Mouse (Mus musculus): ENCODE measurements at regions not wholly inside any gene's neighbourhood (a gene's known extent, or its start where the extent isn't known, plus 50 kb on each side); places are given as distances from the start of the nearest gene placed in this dataset.
A peak's percentile ranks its signal among the peaks of the same experiment; 100 is the strongest.

DNA sequence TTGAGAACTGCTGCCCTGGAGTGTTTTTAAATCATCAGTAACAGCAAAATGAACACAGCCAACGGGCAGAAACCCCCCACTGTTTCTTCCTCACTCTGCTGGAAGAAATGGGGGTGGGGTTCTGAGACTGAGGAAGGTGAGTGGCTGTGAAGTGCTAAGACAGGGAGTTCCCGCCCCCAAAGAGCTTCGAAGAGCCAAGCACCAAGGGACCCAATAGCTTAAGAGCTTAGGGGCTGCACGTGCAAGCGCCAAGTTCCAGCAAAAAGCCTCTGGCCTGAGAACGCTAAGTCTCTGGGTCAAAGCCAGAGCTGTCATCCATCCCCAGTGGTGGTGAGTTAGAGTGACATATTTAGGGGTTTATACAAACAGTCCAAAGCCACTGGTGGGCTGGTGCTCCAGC is 55.1 kb upstream of the Pcbd1 start:
- no peak for DNase-seq (ENCODE audit: low spot score in 2 of 2)

DNA sequence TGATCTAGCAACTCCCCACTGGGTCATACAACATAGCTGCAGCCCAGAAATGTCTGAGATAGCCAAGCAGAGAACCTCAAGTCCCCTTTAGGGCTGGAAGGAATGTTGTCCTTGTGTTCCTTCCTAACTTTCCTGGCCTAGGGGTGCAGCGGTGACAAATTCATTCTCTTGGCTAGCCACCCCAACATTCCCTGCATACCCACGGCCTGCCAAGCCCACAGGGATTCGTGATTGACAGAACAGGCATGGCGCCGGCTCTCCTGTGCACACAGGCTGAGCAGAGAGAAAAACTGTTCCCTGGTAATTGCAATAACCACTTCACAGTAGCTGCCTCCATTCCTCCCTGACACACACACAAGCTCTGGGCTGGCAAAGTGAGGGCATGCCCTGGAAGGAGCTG is 60.5 kb upstream of the Pcbd1 start:
- no peak for DNase-seq (ENCODE audit: low spot score in 2 of 2)

DNA sequence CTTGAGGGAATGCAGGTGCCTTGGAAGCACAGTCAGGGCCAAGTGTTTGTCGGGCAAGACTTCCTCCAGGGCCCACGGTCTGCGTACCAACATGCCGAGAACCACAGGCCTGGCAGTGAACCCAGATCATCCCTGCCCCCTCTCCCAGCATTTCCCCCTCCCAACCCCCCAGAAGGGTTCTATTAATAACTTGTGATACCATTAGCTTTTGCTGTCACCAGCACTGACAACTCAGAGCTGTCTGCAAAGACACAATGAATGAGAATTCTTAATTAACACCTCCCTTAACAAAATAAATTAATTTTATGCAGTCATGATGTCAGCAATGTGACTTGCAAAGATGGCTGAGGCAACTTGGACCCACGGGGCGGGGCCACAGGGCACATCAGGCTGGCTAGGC is 61.9 kb upstream of the Pcbd1 start:
- DNase-seq (ENCODE audit: low spot score in 2 of 2) = no peak

DNA sequence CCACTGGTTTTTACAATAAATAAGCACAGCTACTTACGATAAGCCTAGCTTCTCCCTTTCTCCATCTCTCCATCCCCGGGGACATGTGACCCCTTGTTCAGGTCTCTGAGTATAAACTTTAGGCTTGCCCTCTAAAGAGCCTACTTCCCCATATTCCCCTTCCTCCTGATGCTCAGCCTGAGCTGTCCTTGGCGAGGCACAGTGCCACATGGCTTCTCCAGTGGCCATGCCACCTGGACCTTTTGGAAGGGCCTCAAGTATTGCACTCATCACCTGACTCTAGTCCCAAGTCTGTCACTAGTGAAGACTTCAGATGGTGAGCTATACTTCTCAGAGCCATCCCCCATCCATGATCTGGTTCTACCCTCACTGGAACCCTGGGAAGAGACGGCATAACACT is 64.1 kb upstream of the Pcbd1 start:
- DNase-seq (ENCODE audit: low spot score in 2 of 2) = no peak

DNA sequence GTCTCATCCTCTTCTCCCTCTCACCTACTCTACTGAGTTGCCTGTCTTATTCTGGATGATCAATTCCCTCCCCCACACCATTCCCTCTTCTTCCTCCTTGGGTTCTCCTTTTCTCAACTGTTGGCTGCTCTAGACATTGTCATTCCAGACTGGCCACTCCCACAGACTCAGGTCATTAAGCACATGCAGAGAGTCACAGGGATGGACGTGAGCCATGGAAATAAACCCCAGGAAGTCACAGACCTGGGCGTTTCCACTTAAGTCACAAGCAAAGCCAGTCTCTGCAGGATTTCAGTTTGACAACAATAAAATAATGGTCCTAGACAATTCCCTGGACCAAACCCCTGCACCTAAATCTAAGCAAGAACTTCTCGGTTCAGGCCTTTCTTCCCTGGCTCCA is 65.0 kb upstream of the Pcbd1 start:
- no peak for DNase-seq (ENCODE audit: low spot score in 2 of 2)

DNA sequence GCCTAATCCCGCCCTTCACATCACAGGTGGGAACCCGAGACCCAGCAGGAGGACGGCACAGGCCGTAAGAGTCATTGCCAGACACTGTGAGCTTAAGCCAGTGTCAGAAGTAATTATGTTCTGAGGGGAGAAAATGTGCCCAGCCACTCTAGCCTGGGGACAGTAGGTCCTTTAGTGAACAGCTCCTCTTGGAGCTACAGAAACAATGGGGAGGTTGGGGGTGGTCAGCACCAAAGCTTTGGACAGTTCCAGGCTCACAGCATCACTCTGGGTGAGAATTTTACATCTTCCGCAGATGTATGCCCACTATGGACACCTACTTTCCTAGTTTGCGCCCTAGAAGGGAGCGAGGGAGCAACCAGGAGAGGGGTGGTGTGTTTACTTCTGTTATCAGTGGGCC is 65.7 kb upstream of the Pcbd1 start:
- DNase-seq (ENCODE audit: low spot score in 2 of 2) = no peak

DNA sequence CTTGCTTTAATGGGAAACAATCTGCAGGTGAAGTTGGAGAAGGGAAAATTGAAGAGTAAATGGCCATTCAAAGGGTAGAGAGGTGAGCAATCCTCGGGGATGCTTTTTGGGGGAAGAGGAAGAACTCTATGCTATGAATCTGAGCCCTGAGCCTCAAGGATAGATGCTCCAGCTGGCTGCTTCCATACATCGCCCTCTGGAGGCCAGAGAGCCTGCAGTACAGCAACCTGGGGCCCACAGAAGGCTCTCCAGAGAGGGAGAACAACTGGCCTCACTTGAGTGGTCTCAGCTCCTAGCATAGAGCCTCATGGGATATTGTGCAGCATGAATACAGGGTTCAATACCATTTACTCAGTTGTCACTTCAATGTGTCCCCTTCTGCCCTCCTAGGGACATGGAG is 69.6 kb upstream of the Pcbd1 start:
- DNase-seq (ENCODE audit: low spot score in 2 of 2) = no peak

DNA sequence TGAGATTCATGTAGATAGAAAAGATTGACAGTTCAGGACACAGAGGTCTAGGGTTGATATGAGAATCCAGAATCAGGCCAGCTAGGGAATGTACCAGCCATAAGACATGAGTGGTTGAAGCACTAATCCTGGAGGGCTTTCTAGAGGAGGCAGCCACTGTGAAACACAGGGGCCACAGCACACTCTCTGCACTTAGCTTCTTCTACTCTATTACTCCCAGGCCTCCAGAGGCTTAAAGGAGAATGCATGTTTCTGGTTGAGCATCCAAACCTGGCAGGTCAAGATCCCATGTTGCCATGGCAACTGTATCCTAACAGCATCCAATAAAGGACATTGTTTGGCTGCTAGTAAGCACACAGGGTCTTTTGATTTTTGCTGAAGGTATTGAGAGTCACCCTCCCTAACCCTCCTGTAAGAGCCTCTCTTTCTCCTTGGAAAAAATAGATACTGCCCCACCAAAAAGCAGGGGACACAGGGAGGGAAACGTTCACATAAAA is 76.9 kb upstream of the Pcbd1 start:
- no peak for DNase-seq (ENCODE audit: low spot score in 2 of 2)

DNA sequence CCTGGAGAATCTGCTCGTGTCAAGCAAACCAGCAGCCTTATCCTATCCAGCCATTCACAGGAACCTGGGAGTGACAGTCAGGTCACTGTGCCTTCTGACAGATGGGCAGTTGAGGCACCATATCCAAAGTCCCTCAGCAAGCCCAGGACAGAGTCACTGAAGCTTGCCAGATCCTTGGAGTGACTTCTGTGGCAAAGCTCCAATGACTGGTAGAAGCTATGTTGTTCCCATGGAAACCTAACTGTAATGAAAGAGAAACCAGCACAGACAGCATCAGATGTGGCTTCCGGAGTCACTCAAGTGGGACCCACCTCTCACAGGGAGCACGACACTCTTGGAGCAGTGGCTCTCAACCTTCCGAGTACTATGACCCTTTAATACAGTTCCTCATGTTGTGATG is 78.4 kb upstream of the Pcbd1 start:
- DNase-seq (ENCODE audit: low spot score in 2 of 2) = no peak

DNA sequence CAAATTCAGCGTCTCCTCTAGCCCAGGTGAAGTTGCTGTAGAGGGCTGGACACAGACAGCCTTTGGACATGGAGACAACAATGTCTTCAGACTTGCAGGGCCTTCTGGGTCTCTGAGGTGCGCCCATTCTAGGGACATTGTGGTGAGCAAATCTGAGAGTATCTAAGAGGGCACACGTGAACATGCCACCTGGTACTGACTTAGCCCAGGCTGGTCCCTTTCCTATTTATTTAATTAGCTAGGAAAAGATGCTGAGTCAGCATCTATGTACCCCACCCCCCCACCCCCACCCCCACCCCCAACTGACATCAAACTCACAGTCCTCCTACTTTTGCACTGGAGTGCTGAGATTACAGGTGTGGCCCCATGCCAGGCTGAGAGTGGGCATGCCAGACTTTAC is 81.7 kb upstream of the Pcbd1 start:
- no peak for DNase-seq (ENCODE audit: low spot score in 2 of 2)

DNA sequence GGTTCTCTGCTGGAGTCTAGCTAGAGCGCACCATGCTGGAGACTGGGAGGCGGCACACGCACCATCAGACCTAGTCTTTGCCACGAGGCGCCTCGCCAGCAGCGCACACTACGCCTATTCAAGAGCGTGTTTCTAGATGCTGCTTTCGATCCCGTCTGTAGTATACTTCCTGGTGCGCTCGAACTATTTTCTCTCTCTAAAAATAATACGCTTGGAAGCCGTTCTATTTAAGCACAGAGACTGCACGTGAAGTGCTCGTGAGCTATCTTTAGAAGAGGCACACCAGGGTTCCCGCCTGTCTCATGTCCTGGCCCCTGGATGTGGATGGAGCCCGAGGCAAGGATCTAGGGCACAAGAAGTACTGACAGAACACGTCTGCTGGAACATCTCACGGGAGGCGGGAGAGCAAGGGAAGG is 87.4 kb upstream of the Pcbd1 start:
- no peak for DNase-seq (ENCODE audit: low spot score in 2 of 2)

DNA sequence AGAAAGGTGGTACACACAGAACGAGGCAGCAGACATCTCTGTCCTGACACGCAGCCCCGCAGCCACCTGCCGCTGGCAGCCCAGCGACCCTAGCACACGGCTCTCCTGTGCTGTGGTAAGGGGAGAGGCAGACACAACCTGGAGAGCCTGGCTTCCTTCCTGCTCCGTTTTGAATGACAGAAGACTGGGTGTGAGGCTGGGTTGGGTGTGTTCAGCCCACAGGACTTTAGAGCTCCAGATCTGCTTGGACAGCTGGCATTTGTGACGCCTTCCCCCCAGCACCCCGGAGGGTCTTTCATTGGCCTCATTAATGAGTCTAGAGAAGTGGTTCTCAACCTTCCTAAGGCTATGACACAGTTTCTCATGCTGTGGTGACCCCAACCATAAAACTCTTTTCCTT is 91.7 kb upstream of the Pcbd1 start:
- DNase-seq (ENCODE audit: low spot score in 2 of 2) = no peak

DNA sequence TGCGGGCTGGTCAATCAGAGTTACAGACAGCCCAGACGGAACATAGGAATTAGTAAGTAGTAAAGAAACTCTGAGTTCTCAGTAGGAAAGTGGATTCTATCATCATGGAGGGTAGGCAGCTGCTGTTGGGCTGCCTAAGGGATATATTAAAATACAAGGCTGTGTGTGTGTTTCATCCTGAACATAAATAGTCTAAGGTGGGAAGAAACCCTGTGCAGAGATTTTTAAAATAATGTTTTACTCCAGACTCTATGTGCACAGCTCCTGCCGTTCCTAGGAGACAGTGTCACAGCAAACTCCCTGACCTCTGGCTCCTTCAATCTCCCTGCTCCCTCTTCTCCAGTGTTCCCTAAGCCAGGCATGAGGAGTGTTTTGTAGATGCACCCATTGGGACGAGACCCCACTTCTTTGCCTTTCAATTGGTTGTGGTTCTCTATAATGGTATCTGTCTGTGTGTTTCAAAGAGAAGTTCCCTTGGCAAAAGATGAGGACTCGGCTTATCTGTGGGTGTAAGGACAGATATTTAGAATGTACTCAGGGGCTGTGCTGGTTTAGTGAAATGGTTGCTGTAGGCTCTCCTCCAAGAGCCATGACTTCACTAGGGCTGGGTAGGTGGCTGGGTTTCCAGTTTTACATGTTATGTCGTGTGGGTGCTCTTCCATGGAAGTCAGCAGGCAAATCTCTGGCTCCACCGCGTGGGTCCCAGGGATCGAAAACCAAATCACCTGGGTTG is 93.1 kb upstream of the Pcbd1 start:
- no peak for DNase-seq (ENCODE audit: low spot score in 2 of 2)

DNA sequence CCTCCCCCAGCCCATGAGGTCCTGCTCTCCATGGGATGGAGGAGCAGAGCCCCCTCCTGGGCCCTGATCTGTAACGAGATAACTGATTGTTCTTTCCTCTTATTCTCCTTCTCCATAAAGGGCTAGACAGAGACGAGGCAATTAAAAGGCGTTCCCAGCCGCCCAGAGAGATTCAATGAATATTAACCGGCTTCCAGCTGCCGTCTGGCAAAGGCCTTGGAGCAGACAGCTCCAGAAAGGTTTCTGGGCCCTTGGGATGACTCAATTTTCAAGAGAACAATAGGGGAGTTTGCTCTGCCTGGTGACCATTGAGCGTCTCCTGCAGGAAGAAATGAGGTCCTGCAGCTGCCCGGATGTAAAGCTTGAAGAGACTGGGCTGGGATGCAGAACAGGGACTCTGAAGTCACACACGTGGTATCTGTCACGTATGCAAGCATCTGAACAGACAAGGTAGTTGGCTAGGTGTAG is 104.0 kb upstream of the Pcbd1 start:
- DNase-seq (ENCODE audit: low spot score in 2 of 2) = peak in 1 of 2 experiments; percentile 12

DNA sequence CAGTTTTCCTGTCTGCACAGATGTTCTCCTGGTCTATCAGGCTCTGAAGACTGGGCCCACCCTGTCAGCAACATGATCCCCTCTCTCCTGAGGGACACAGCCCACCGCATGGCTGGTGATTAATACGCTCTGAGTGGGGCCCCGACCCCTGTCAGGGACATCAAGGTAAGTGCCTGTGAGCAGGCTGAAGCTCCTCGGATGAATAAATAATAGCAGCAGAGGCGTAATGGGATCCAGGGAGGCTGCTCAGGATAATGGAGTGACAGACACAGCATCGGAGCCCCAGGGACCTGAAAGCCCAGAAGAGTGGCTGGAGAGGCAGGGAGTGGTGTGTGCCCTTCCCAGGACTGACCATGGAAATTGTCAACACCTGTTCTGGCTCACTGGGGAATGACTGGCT is 107.4 kb upstream of the Pcbd1 start:
- DNase-seq (ENCODE audit: low spot score in 2 of 2) = no peak

DNA sequence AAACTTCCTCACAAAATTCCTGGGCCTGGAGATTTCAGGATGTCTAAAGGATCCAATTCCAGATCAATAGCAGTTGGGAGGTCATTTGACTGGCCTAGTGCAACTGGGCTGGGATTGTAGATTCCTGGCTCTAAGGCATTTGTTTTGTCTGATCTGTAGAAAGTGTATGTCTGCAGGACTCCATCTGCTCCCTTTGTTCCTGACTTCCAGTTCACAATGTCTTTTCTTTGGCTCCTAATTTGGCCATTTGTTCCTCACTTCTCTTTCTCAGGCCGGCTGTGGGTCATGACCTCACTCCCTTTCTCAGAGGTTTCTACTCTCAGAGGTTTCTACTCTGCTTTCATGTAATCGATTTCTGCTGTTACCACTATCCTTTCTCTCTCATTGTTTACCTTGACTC is 115.5 kb upstream of the Pcbd1 start:
- no peak for DNase-seq (ENCODE audit: low spot score in 2 of 2)

DNA sequence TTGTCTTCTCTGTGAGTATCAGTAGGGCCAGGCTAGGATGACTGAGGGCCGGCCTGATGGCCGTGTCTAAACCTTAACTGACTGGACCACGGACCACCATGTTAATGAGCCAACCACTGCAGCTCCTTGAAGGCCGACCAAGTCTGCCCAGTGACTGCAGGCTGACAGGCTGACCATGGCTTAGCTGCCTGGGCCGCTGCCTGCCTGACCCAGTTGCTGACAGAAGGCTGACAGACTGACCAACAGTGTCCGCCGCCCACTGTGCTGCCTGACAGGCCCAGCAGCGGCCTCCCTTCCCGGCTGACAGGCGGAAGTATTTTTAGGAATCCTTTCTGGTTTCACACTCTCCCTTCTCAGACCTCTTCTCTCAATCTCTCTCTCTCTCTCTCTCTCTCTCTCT is 124.3 kb upstream of the Pcbd1 start:
- no peak for DNase-seq (ENCODE audit: low spot score in 2 of 2)

DNA sequence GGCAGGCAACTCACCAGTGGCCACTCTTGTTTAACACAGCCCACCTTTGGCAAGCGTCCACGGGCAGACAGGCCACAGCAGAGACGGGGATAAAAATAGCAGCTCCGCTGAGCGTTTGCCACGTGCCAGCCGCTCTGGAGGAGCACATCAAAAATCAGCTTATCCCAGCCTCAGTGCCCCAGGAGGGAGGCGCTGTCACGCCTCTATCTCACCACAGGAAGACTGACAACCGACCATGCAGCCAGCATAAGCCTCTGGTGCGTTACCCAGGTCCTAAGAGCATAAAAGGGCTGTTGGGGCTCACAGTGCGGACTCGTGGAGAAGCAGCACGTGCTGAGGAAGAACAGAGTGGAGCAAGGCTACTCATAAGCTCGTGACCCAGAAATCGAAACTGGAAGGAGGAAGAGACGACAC is 126.4 kb upstream of the Unc5b start:
- peak in 1 of 2 experiments; percentile 25 for DNase-seq (ENCODE audit: low spot score in 2 of 2)

DNA sequence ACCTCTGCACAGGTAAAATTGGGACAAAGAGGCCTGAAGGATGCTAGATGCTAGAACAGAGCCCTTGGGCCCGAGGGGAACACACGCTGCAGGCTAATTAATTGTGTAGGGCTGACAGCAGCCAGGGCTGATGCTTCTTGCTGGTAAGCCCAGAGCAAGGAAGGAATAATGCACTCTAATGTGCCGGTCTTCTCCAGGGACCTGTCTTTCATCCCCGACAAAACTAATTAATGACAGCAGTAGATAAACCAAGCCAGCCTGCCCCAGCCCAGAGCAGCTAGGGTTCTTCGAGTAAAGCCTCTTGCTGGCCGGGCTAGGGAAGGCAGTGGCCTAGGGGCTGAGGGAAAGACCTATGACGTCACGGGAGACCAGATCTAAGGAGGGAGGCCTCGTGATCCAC is 124.1 kb upstream of the Unc5b start:
- no peak for DNase-seq (ENCODE audit: low spot score in 2 of 2)

DNA sequence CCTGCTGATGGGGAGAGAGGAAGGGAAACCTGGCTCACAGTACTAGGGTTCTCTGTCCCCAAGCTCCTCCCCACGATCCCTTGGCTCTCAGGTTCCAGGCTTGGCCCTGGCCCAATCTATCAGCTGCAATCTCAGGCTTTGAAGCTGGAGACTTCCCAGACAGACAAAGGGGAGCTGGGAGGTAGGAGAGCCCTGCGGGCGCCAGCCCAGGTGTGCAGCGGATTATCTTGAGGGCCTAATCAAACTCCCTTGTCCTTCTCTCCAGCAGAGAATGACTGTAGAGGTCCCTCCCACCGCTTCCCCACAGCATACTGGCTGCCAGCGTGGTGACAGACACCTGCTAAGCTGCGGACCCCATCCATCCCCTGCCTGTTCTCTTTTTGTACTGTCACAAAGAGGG is 121.1 kb upstream of the Unc5b start:
- no peak for DNase-seq (ENCODE audit: low spot score in 2 of 2)

DNA sequence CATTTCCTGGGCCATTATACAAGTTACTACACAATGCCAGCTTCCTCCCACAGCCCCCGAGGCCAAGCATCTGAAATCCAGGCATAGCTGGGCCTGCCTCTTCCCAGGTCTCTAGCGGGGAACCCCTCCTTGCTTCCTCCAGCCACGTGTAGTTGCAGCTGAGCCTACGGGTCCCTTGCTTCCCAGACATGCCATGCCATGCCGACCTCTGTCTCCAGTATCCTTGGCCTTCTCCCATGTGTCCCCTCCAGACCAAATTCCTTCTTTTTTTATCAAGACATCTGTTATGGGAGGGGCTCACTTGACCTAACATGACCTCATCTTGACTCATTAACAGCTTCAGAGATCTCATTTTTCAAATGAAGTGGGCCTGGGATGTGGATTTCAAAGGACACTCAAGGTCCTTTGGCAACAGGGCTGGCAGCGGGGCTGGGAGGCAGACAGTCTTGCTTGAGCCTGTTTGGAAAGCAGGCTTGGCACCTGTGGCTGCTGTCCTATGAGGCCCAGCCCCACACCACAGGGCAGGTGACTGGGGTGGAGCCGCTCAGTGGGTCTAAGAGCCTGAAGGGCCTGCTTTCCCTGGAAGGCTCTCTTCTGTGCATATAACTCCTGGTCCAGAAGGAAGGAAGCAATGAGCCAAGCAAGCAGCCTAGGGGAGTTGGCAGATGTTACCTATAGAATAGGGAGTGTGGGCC is 117.7 kb upstream of the Unc5b start:
- no peak for DNase-seq (ENCODE audit: low spot score in 2 of 2)

DNA sequence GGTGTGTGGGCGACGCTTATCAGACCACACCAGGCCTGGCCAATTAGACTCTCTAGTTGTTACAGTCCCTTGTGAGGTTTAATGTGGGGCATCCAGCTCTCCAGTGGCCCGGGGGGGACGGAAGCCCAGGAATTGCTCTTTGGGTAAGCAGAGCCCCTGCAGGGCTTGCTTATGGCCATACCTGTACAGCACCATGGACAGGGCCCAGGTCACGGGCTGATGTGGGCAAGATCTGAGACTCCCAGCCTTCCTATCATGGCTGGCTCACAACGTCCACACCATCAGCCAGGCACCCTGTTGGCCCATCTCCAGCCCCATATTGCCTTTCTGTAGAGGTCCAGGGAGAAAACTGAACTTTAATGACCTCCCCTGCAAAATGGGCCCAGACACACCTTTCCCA is 111.7 kb upstream of the Unc5b start:
- DNase-seq (ENCODE audit: low spot score in 2 of 2) = no peak

DNA sequence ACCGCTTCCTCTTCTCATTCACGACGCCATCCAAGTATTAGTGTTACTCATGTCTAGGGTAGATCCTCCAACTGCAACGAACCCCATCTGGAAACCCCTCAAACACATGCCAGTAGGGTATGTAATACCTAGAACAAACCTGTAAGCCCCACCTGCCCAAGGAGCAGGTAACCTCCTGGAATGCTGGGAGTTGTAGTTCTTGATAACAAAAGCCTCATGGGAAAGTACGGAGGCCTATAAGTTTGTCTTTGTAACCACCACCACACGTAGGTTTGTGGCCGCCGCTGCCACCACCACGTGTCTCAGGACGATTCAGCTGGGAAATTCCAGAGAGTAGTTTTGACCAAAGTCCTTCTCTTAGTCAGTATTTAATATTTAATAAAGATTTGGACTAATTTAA is 107.4 kb upstream of the Unc5b start:
- no peak for DNase-seq (ENCODE audit: low spot score in 2 of 2)

DNA sequence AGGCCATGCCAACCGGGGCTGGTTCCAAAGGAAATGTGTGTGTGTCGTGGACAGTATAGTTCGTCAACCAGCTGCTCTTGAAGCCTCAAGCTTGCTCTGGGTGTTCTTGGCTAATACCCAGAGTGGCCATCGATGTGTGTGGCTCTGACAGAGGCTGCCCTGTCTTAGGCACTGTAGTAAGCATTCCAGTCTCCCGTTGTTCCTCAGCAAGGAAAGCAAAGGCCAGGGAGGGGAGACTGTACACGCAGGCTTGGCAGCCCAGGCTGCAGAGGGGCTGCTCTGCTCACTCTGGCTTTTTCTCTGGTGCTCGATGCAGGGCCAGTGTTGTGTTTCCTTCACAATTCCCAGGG is 106.1 kb upstream of the Unc5b start:
- no peak for DNase-seq (ENCODE audit: low spot score in 2 of 2)

Data from frontal cortex, postnatal 10 days (tissue).